Mouse (Mus musculus) thymus, postnatal 25 days (tissue): ENCODE measurements around the gene Insm2.

Experiments used
- DNase-seq: peaks from one replicate; pipeline ENCODE4 v3.0.0; 2022

Gene Insm2

DNA sequence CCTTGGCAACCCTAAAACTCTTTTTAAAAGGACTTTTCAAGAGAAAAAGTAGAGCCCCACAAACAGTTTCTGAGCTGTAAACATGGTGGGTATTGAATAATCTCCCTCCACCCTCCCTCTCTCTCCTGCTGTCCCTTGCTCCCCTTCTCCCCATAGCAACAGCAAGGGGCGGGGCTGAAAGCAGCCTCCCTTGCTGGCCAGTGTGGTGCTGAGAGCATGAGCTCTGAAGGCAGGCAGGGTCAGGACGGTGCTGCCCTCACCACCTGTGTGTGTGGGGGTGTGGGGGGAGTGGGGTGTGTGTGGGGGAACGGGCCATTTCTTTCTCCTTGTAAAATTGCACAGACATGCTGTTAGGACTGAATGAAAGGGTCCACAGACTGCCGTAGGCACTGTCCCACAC lies 8.7 kb downstream of the Insm2 start:
- DNase-seq: no peak

DNA sequence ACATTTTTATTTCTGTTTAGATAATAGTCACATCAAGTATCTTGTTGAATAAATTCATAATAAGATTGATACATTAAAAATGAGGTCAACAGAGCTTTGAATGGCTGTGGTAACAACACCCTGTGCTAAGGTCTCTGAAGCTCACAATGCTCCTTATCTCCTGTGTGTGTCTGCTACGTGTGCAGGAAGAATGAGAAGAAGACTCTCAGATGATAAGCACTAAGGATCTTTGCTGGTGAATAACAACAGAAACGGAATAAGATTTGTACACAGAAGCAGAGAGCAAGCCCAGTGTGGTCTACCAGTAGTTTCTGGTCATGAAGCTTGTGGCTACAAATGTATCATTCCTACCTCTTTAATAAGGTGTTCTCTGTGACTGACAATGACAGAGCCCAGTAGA lies 11.6 kb downstream of the Insm2 start:
- no peak for DNase-seq

DNA sequence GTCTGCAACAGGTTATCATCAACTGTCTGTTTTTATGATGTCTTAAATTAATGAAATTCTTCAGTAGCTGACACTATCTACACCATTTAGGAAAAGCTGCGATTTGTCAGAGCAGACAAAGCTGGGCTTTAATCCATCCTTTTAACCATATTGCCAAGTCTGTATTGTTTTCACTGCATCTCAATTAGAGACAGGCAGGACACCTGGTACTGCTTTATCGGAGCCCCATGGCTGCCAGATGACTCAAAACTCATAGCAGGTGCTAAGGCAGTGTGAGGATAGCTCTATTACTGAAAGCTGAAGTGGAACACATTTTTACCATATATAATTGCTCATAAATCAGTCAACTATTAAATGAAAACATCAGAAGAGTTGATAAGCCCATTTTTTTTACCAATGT lies 21.1 kb downstream of the Insm2 start:
- DNase-seq: no peak

DNA sequence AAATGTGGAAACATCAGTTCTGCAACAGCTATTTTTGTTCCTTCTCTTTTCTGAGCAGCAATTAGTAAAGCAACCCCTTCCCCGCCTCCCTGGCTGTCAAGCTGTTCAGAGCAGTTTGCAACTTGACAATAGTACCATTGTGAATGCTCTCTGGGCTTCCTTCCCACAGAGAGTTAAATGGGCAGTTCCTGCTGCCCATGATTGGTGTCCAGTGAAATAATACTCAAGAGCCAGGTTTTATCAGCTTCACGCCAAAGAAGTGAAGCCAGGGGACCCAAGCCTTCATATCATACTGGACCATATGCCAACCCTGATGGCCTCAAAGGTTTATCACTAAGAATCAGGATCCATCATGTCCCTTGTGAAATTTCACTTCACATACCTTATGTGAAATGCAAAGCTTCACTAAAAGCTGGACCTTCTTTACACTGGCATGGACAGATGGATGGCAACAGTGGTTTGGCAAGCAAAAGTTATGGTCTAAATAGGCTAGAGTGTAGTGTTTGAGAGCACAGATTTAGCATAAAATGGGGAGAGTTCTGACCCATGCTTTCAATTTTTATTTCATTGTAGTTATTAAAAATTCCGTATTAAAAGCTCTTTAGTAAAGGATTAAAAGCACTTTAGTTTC lies 23.5 kb downstream of the Insm2 start:
- DNase-seq: no peak

DNA sequence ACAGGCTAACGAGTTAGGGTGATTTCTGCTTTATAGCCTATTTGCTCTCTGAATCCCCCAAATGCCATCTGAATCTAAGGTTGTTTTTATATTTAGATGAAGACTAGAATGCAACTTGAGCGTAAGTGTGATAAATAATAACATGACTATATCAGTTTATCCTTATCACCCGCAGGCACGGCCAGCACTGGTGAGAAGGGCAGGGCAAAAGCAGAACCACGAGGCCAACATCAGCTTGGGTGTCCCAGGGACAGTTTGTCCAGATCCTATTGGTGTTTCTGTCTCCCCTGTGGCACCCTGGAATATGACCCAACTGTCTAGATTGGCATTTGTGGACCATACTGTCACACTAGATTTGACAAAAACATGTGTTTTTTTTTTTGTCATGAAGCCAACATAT lies 24.0 kb downstream of the Insm2 start:
- no peak for DNase-seq

DNA sequence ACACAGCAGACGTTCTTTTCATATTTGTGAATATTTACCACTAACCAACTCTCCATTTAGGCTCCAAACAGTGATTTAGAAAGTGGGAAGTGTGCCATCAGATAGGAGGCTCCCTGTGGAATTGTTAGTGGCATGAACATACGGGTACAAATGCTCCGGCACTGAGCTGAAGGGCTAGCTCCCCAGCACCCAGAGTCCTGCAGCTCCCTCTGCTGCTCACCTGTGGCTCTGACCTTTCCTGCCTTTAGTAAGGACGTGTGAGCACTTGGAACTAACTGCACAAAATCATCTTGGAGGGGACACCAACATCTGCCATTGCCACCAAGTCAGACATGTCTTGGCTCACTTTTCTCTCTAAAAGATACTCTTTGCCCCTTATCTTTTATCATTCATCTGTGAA lies 27.5 kb downstream of the Insm2 start:
- DNase-seq: peak; percentile 5

DNA sequence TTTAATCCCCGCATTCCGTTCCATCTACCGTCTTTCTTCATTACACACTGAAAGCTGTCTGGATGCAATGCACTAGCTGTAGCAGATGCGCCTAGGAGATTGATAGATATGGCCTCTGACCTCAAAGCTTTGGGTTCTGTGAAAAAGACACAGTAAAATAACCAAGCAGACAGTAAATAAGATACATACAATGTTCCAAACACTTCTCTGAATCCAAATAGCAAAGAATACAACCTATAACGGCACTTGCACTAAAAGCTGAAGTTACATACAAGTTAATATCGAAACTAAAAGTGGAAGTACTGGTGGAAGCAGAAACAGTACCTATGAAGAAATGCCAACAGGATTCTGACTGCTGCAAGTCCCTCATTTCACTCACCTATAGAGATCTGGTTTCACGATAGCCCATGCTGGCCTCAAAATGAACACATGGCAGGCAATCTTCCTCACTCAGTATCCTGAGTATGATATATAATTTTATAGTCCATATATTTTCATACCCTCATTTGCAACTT lies 48.8 kb downstream of the Insm2 start:
- no peak for DNase-seq
